Mouse (Mus musculus) urinary bladder, postnatal 25 days (tissue): ENCODE measurements around the gene Ccdc86.

ENCODE experiments used
- DNase-seq: peaks from one replicate; pipeline ENCODE4 v3.0.0; 2022; ENCODE audit warnings: low spot score

Gene Ccdc86

DNA sequence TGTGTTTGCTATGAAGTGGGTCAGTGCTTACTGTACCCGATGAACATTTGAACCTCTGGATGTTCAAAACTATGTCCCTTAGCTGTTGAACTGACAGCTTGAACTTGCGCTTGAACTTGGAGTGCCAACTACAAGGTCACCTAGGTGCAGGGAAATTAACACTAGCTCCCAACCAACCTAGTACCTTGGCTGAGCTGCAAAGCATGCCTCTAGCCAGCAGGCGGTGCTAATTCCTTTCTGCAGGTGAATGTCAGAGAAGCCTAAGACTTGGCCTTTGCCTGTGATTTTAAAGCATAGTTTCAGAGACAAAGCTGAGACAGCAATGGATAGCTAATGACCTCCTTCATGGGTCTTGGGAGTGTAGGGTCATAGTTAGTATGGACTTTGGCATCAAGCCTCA is 41.2 kb downstream of the Ccdc86 start:
- DNase-seq = peak; percentile 47

DNA sequence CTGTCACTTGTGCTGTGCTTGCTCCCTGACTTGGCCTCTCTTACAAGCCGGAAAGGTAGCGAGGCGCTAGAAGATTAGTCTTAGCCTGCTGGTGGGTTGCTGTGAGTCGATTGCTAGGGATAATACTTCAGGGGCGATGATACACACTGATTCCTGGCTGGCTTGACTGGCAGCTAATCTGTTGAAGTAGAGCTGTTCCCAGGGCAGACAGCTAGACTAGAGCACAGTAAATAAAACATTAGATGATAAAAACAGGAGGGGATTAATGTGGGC is 43.4 kb downstream of the Ccdc86 start:
- DNase-seq = no peak

DNA sequence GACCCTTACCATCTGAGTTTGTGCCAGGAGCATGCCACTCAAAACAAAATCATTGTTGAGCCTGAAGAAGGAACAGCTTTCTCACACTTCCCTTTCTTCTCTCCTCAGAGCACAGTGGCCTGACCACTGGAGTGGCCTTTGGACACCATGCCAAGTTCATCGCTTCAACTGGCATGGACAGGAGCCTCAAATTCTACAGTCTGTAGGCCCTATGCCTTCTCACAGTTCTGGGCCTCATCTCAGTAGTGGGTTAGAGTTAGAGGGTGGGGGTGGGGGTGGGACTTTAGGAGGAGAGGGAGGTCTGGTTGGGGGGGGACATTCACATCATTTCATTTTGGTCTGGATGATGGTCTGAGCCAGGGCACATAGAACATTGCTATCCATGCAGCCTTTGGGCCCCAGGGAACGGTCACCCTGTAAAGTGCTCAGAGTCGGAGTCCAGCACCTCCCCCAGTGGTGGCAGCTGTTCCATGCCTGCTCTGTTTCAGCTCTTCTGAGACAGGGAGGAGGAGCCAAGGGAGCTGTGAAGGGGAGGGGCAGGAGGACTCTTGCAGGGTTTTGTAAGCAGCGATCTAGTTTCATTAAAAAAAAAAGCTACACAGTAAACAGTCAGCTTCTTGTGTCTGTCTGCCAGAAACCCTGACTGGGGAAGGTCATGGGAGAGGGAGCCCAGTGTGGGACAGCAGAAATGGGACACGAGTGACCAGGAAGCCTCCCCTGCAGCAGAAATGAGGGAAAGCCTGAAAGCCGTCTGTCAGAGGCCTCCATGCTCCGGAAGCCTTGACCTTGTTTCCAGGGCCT is 43.9 kb downstream of the Ccdc86 start:
- no peak for DNase-seq

DNA sequence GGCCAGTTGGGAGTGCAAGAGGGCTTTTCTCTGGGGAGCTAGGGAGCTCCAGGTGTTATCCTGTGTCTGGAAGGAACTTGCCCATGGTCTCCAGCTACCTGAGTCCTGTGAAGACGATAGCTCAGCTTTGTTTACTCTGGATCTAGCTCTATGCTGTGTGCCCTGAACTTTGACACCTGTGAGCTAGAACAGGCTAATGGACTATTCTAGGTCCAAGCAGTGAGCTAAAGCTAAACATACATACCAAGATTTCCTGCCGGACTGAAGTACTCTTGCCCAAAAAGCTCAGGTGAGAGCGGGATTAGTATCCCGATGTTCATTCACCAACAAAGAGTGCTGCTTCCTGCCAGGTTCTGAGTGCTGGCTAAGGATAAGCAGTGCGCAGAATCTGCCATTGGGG is 44.6 kb downstream of the Ccdc86 start:
- DNase-seq = no peak

DNA sequence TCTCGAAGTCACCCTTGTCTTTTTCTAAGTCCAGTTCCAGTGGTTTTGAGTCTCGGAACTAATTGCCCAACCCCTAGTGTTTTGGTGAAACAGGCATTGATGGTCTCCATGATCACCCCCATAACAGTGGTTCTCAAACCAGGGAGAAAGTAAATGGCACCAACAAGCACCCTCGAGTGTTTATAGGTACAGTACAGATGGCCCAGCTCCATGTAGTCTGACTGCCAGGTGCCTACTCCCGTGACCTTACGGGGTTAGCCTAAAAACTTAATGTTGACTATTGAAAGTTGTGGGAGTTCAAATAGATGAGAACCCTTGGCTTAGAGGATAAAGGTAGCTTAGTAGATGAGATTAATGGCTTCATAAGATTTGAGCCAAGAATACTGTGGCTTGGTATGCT is 48.0 kb downstream of the Ccdc86 start:
- no peak for DNase-seq

DNA sequence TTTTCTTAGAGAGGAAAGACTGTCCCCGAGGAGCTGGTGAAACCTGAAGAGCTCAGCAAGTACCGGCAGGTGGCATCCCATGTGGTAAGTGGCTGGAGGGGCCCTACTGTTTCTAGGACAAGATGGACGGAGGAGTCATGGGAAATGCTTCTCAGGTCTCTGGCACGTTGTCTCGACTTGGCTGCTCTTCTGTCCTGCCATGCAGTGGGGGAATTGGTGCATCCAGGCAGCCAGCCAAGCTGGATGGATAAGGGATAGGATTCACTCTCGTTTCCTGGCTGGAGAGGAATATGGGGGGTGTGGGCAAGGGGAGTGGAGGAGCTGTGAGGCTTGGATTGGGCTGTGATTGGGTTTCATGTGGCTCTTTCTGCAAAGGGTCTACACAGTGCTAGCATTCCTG is 48.8 kb downstream of the Ccdc86 start:
- DNase-seq = no peak

DNA sequence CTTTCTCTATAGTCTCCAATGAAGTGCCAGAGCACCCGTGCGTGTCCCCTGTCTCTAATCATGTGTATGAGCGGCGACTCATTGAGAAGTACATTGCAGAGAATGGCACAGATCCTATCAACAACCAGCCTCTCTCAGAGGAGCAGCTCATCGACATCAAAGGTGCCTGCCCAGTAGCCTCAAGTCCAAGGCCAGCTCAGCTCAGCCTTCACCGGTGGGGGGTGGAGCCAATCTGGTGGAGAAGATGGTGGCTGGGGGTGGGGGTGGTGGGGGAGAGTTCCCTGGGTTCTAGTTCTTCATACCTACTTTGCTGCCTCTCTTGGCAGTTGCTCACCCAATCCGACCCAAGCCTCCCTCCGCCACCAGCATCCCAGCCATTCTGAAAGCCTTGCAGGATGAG is 51.6 kb downstream of the Ccdc86 start:
- no peak for DNase-seq

DNA sequence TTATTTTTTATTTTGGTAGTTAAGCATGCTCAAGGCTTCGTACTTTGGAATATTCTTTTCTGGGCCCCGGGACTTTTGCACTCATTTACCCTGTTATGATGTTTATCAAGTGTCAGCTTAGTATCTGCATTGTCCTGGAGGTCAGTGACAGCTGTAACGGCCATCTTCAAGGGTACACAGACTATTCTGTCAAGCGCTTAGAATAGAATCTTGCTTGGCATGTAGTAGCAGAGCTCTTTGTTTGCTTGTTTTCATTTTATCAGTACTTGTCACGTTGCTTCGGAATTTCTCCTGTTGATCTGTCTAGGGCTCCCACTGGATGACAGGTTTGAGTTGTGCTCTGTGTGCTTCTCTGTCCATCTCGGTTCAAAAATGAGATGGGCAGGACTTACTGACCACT is 52.2 kb downstream of the Ccdc86 start:
- no peak for DNase-seq

DNA sequence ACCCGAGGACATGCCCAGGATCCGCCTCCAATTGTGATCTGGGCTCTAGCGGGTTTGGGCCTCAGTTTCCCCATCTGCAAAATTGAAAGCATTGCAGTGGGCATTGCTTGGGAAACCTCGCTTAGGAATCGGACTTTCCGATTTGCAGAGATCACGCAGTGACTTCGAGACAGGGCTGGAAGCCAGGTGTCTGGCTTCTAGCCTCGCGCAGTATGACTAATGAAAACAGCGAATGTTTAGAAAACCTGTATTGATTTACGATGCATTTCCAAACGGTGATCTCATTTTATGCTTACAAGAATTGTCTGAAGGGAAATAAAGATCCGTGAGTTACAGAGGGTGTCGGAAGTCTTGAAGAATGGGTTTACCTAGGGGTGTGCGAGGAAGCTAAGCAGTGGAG is 53.4 kb downstream of the Ccdc86 start:
- DNase-seq = peak; percentile 39

DNA sequence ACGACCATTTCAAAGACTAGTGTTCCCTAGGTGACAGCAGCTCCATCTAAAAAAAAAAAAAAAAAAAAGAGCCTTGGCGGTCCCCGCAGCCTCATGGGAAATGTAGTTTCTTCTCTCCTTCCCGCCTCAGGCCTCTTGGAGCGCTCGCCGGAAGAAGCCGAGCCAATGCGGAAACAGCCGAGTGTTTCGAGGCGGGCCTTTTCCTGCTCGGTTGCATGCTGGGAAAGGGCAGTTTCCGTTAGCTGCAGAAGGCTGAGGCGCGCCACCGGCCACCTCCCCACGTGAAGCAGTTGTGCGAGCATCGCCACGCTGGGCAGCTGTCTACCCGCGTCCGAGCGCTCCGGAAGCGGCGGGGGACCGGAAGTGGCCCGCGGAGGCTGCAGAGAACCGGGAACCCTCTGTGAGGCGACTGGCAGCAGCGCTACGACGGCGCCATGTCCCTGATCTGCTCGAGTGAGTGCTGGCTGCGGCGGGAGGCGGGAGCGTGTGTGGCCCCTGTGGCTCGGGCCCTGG is 54.0 kb downstream of the Ccdc86 start, which contains the start of gene Prpf19:
Gene Prpf19, plus strand, starts transcription at position 216 of the 513 bp plus-strand sequence.
- peak; percentile 95 for DNase-seq

DNA sequence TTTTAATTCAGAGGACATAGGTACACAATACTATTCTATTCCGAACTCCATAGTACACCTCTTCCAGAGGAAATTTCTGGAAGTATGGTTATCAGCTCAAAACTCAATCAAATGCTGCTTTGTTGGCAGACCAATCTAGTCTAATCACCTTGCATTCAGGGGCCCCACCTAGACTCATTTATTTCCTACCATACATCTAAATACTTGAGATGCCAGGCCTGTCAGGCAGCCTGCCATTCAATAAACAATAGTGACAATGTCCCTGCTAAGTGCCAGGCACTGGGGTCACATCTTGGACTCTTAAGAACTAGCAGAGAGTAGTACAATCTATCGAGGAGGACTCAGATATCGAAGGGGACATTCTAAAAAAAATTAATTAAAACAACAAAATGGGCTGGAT is 56.9 kb downstream of the Ccdc86 start:
- DNase-seq = no peak
